ENCODE assay signal across 8 mouse cellular contexts in the genomic region with DNA sequence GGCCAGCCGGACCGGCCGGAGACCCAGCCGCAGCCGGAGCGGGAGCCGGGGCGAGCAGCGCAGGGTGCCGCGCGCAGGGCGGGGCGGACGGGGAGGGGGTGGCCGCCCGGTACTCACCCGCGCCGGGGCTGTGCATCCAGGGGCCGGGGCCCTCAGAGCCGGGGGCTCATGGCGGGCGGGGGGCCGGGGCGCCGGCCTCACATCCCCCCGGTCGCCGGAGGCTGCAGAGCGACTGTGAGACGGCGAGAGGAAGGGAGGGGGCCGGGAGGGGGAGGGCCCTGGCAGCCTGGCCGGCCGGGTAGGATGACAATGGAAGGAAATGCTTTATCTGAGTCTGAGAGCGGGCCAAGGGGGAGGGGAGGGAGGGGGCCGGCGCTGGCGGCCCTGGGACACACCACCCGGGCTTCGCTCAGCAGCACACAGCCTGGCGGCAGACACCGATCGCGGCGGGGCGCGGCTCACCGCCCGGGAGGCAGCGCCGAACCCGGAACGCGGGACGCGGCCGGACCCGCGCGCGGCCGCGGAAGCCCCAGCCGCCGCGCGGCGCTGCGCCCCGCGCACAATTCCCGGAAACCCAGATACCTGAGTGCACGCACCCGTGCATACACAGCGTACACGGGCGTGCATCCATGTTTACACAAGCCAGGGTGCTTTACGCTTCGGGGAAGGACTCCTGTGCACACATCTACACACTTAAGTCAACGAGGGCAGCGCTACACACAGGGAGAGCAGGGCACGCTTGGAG. TPM values are rescaled to one million over a fixed set of nuclear protein-coding genes. Genes with fewer than 3 reads are reported as not detected.
A peak's percentile ranks its signal among the peaks of the same experiment; 100 is the strongest.
DNase-seq lines count a peak whose midpoint lies in the region; ATAC-seq and TF ChIP-seq lines count a peak whose summit lies in the region.

No protein-coding gene starts in this region.

- H3K27ac ChIP-seq in liver, embryonic 11.5 days (ENCODE audit: low read depth, low read length), result peak overlapping the region; percentile 90
- H3K27ac ChIP-seq in midbrain, postnatal 0 days (ENCODE audit: low read depth, low read length), result peak overlapping the region; percentile 97

- H3K27me3 ChIP-seq in liver, embryonic 11.5 days (replicated peaks; ENCODE audit: control insufficient read depth, insufficient read depth, low read length), result no peaks in the 10 kb centered on the region
- H3K27me3 ChIP-seq in midbrain, postnatal 0 days (ENCODE audit: insufficient read depth, low read length), result no peaks in the 10 kb centered on the region

- ATAC-seq in liver, embryonic 11.5 days (replicated peaks; ENCODE audit: low FRiP score), result peak; percentile 86
- peak; percentile 75 for ATAC-seq in midbrain, postnatal 0 days (ENCODE audit: low FRiP score)

- WGBS in liver, embryonic 11.5 days, result under 1% methylated on average over 55 of the region's 84 CpGs
- WGBS in midbrain, postnatal 0 days, result under 1% methylated on average over 76 of the region's 84 CpGs

- no peaks in the 10 kb centered on the region for H3K9me3 ChIP-seq in liver, embryonic 11.5 days (ENCODE audit: control insufficient read depth, low read length)
- no peaks in the 10 kb centered on the region for H3K9me3 ChIP-seq in midbrain, postnatal 0 days (ENCODE audit: low read length)

- H3K4me2 ChIP-seq in liver, embryonic 11.5 days, result peak overlapping the region; percentile 95
- peak overlapping the region; percentile 88 for H3K4me2 ChIP-seq in midbrain, postnatal 0 days (ENCODE audit: low read depth, low read length, poor library complexity, severe bottlenecking)

- H3K4me3 ChIP-seq in liver, embryonic 11.5 days (ENCODE audit: low read depth, low read length), result peak overlapping the region; percentile 86
- H3K4me3 ChIP-seq in midbrain, postnatal 0 days (ENCODE audit: low read depth, low read length), result peak overlapping the region; percentile 85

- no peak; the same call in 1 of the 2 replicates for TF ChIP-seq CTCF in midbrain, postnatal 0 days (IDR thresholded peaks at IDR 0.05)

- intact Hi-C loops in gastrocnemius, postnatal 14 days (cut with DNase I; ENCODE audit: low total_unique reads), result no loop called here

- H3K9ac ChIP-seq in liver, embryonic 11.5 days (ENCODE audit: low read depth, low read length), result peak overlapping the region; percentile 81
- H3K9ac ChIP-seq in midbrain, postnatal 0 days (replicated peaks; ENCODE audit: low read length, poor library complexity, severe bottlenecking), result peak overlapping the region; percentile 99

- H3K4me1 ChIP-seq in liver, embryonic 11.5 days (replicated peaks; ENCODE audit: control insufficient read depth, insufficient read depth, low read length), result peaks cover 57% of the 10 kb centered on the region
- peaks cover 24% of the 10 kb centered on the region; the same call in 1 of the 2 replicates for H3K4me1 ChIP-seq in midbrain, postnatal 0 days (ENCODE audit: insufficient read depth, low read length)

- DNase-seq in right cerebral cortex, adult 18-20 months, result peak; percentile 61
- no peak for DNase-seq in right cerebral cortex, postnatal 36 days (ENCODE audit: low spot score in 2 of 2)
- DNase-seq in cerebellum, postnatal 10 days, result peak; percentile 80
- peak; percentile 76 for DNase-seq in gastrocnemius, postnatal 14 days
- peak; percentile 83 for DNase-seq in induced T-regulatory cell, adult 2 months (ENCODE audit: low read depth)
- peak; percentile 83 for DNase-seq in liver, embryonic 11.5 days (ENCODE audit: low spot score)
- DNase-seq in midbrain, postnatal 0 days (ENCODE audit: low spot score), result peak; percentile 65
- peak; percentile 68 for DNase-seq in testis, postnatal 10 days (ENCODE audit: low spot score)

- no peaks in the 10 kb centered on the region for H3K36me3 ChIP-seq in liver, embryonic 11.5 days (ENCODE audit: control insufficient read depth, insufficient read depth, low read length)
- no peaks in the 10 kb centered on the region for H3K36me3 ChIP-seq in midbrain, postnatal 0 days (ENCODE audit: insufficient read depth, low read length)

RNA-seq across cellular contexts. Expression of a gene that starts 12.9 kb away (rescaled TPM):
- 10 to 100 TPM; 18.2 to 23.3 TPM for total RNA-seq in gastrocnemius, postnatal 14 days (2021)
- polyA plus RNA-seq in liver, embryonic 11.5 days (2014; fragmentation: Nextera tagmentation; extraction: Ambion mirVana), result 28.1 and 33.5 TPM in 2 replicates
- 22.4 and 24.2 TPM in 2 replicates for total RNA-seq in midbrain, postnatal 0 days (2014; rRNA removed)
- 28.7 and 29.2 TPM in 2 replicates for polyA plus RNA-seq in midbrain, postnatal 0 days (2015; fragmentation: Nextera tagmentation; extraction: Ambion mirVana)

RNA-seq across cellular contexts. Expression of a gene that starts 53.1 kb away (rescaled TPM):
- total RNA-seq in gastrocnemius, postnatal 14 days (2021), result 10 to 100 TPM; 39.9 to 40.3 TPM
- polyA plus RNA-seq in liver, embryonic 11.5 days (2014; fragmentation: Nextera tagmentation; extraction: Ambion mirVana), result 55.0 and 62.1 TPM in 2 replicates
- 61.5 and 78.8 TPM in 2 replicates for total RNA-seq in midbrain, postnatal 0 days (2014; rRNA removed)
- polyA plus RNA-seq in midbrain, postnatal 0 days (2015; fragmentation: Nextera tagmentation; extraction: Ambion mirVana), result 152 and 173 TPM in 2 replicates

Comparison
In these comparisons a context has a peak if more than half of its experiments do, and no peak if none do; other contexts are left out.
1. DNase-seq: peak in right cerebral cortex, adult 18-20 months (single experiment), cerebellum, postnatal 10 days (2 of 2), gastrocnemius, postnatal 14 days (single experiment), induced T-regulatory cell, adult 2 months (single experiment), liver, embryonic 11.5 days (single experiment), midbrain, postnatal 0 days (single experiment) and testis, postnatal 10 days (single experiment); none in right cerebral cortex, postnatal 36 days (0 of 2).